Mouse (Mus musculus) regulatory T cell (primary cell): ENCODE measurements around the gene Cx3cr1.
"Not testable (repeated sequence)": the region's sequence is repeated elsewhere in the genome, so short reads cannot be mapped to it uniquely, and the experiment has no call there.

Source experiments
- in situ Hi-C: fragments of 300-600 bp; cut with MboI, MseI; formaldehyde crosslinking; loops from one replicate; pipeline ENCODE4 v1.15.1; 2025; ENCODE audit warnings: high pct_unique_total_duplicates

Gene Cx3cr1

GRCm38 (mm10) chr9:120029880-120030279 lies 39.8 kb downstream of the Cx3cr1 start:
- in situ Hi-C loops: loop anchor here (5.0 to 25.0 kb wide), 2 partner anchors 52 to 757 kb away; no protein-coding TSS in a partner anchor

DNA sequence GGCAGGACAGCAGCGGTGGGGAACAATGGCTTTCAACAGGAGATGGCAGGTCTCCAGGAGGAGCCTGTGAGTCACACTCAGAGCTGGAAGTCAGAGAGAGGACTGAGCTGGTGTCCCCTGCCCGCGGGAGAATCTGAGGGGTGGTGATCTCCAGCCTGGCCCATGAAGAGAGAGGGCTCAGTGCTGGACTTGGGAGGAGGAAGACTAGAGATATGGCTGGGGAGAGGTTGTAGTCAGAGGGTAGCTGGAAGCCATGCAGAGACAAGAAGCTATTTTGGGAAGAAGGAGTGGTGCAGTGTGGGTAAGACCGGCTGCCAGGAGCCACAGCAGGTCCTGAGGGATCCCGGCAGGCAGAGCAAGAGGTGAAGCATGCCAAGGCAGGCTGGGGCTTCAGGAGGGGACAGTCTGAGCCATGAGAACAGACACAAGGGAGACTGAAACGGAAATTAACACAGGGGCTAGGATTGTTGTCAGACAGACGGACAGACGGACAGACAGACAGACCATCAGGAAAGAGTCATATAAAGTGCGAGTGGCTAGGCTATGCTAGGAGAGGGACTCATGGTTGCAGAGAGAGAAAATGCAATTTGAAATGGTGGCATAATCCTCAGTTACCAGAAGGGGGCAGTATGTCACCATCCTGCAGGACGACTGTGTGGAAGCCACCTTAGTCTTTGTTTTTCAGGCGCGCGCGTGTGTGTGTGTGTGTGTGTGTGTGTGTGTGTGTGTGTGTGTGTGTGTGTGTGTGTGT lies 42.1 kb downstream of the Cx3cr1 start:
- in situ Hi-C loops: loop anchor here (5.0 to 25.0 kb wide), 2 partner anchors 55 to 760 kb away; no protein-coding TSS in a partner anchor

DNA sequence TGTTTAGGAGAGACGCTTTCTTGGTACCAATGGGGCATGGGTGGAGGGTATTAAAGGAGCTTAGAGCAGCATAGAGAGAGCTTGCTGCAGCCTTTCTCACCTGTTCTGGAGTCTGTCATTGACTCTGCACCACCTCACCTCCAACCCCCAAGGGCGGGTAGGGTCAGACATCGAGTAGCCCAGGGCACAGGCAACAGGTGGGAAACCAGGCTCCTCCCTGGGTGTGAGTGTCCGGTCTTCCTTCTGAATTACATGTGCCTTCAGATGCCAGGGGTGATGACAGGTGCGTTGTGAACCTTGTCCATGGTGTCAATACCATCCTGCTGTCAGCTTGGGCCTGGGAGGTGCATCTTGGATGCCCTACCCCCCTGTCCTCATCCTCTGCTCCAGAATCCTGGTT lies 45.1 kb downstream of the Cx3cr1 start:
- in situ Hi-C loops: loop anchor here (5.0 to 25.0 kb wide), 2 partner anchors 58 to 763 kb away; no protein-coding TSS in a partner anchor

- in situ Hi-C loops: no loop called here
These were observed 45.5 kb downstream of the Cx3cr1 start for GRCm38 (mm10) chr9:120024171-120024570.

DNA sequence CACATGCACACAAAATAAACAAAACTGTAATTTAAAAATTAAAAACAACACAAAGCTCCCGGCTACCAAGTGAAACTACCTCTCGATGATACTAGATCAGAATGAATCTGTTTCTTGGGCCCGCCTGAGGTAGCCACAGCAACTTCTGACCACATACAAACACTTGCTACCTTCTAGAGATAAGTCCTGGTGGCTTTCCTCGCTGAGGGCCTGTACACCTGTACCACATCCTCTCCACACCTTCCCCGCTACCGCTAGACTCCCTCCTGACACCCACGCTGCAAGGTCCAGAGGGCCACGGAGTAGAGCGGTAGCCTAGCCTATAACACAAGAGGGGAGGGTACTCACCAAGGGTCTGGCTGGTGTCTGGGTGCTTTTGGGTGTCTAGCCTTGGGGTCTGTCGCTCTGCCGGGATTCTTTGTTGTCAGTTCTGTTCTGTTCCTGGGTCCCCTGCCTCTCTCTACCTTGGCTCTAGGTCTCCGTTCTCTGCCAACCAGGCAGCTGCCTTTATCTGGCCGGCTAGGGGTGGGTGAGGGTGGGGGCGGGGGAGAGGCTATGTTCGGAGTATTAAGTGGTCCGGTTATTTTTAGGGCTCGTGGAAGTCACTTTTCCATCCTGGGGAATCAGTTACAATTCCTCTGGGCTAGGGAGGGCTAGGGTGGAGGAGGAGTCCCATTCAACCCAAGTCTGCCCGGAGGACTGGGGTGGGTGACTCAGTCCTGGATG lies 46.4 kb downstream of the Cx3cr1 start, which contains the start of gene Xirp1:
Xirp1 (minus strand) TSS at position 513 of the 726 bp plus-strand sequence.
- in situ Hi-C loops: no loop called here

DNA sequence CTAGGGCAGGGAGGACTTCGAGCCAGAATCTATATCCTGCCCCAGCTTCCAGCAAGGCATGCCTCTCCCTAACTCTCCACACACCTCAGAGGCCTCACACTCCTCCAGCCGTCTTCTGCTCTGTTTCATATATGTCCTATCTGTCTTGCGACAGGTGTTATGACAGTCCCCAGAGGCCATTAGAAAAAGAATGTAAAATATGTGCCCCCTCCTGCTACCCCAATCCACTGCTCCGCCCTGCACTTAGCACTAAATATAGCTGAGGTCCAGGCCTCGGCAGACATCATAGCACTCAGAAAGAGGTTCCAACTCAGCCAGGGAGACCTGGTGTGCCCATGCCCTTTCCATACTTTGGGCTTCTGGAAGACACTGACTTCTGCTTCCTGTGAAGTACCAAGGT lies 48.5 kb downstream of the Cx3cr1 start:
- in situ Hi-C loops: no loop called here

DNA sequence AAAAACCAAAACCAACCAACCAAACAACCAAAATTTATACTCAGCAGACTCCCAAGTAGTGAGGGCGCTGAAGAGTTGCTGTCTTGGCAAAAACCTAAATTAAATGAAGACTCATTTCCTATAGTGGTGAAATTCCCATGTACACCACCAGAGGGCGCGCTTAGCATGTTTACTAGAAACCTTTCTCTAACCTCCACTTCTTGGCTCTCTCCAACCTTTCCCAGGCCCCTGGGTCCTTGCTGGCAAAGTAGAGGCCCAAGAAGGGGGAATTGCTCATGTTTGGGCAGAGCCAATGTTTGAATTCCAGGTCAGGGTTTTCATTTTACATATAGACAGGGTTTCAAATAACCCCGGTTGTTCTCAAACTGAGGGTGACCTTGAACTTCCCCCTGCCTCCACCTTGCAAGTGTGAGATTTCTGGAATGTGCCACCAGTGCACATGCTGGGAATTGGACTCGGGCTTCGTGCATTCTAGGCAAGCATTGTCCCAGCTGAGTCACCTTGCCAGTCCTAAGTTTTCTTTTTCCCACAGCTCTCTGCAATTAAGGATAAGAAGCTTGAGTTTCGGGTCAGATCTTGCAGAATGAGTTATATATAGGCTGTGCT lies 49.3 kb downstream of the Cx3cr1 start:
- in situ Hi-C loops: no loop called here

DNA sequence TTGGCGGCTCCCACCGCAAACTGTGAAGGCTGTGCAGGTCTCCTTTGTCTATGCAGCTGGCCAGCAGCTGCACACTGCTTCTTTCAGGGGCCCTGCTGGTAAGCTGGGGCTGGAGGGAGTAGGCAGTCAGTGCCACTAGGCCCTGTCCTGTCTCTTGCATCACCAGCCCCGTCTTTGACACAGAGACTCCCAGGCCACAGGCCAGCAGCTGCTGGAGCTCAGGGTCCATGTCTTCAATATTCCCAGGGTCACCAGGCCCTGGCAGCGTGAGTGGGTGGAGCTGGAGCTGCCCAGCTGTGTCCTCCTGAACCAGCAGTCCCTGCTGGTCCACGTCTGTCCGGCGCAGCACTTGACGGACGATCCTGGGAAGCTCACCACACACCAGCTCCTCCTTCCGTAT lies 52.7 kb downstream of the Cx3cr1 start:
- in situ Hi-C loops: no loop called here

- in situ Hi-C loops: no loop called here
These were observed 54.9 kb downstream of the Cx3cr1 start for GRCm38 (mm10) chr9:120014828-120015227.

- in situ Hi-C loops: no loop called here
These were observed 56.3 kb downstream of the Cx3cr1 start for GRCm38 (mm10) chr9:120013251-120013820.

- in situ Hi-C loops: no loop called here
These were observed 56.9 kb downstream of the Cx3cr1 start for GRCm38 (mm10) chr9:120012781-120013180.

- in situ Hi-C loops: not testable (repeated sequence)
These were observed 57.5 kb downstream of the Cx3cr1 start for GRCm38 (mm10) chr9:120012161-120012560.

- in situ Hi-C loops: no loop called here
These were observed 58.1 kb downstream of the Cx3cr1 start for GRCm38 (mm10) chr9:120011533-120011932.

DNA sequence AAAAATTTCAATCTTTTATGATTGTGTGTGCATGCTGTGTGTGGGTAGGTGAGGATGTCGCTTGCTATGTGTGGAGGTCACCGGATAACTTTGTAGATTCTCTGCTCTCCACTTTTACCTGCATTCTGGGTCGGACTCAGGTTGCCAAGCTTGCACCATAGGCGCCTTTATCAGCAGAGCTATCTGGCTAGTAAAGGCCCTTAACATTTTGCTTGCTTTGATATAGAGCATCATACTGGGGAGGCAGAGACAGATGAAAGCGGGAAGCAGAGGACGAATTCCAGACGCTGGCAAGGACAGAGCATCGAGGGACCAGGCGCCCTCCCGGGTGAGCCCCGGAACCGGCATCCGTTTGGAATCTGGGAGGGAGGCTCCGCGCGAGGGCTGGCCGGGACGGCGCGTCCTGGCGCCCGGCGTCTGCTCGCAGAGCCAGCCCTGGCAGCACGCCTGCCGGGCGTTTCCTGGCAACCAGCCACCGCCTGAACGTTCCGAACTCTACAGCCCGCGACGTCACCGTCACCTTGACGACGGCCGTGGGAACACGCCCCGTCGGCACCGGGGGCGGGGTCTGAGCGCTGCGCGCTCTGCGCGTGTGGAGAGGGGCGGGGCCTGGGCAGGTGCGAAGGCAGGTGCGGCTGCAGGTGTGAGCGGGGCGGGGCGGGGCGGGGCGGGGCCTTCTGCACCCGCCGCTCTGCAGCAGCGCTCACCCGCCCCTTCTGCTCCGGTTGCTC lies 58.7 kb downstream of the Cx3cr1 start:
- in situ Hi-C loops: no loop called here

- in situ Hi-C loops: no loop called here
These were observed 59.8 kb downstream of the Cx3cr1 start for GRCm38 (mm10) chr9:120009871-120010270.

- in situ Hi-C loops: no loop called here
These were observed 60.3 kb downstream of the Cx3cr1 start for GRCm38 (mm10) chr9:120009226-120009841.

DNA sequence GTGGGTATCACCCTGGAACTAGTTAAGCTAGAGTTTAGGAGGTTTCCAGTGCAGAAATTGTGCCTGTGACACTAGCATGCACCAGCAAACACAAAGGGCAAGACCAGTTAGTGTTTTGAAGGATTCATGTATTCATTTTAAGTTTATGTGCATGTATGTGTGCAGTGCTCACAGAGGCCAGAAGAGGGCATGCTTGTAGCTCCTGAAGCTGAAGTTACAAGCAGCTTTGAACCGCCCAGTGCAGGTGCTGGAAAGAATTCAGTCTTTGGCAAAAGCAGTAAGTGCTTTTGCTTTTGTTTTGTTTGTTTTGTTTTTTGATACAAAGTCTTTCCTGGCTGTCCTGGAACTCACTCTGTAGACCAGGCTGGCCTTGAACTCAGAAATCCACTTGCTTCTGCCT lies 61.8 kb downstream of the Cx3cr1 start:
- in situ Hi-C loops: no loop called here

GRCm38 (mm10) chr9:120005936-120006335 lies 63.7 kb downstream of the Cx3cr1 start:
- in situ Hi-C loops: no loop called here

- in situ Hi-C loops: no loop called here
These were observed 66.8 kb downstream of the Cx3cr1 start for GRCm38 (mm10) chr9:120002893-120003292.

DNA sequence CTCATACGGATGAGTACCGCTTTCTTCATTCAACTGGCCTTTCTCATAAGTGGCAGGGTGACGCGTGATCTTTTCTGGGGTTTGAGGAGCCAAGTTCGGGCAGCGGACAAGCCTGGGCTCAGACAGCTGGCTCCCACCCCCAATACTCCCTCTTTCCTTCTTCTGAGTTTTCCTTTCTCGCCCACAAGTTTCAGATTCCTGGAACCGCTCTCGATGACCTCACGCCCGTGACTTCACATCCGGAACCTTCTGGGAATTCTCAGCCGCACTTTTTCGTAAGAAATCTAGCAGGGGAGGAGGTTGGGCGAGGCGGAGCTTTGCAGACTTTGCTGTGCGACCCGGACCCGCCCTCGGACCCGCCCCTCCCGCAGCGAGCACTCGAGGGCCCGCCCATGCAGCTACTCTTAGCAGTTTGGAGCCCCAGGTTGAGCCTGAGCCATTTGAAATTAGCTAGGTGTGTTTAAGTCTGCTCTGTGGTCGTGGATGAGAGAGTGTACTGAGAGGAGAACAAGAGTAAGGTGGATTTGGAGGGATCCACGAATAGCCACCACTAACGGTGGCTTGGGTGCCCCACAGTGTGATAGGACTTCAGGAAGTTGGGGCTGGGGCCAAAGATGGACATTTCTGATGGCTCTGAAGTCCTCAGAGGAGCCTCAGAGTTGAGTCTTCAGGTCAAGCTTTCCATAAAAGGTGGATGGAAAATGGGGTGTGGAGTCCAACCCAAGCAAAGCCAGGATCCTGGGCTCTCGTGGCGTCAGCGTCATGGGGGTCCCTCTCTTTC lies 67.5 kb downstream of the Cx3cr1 start:
- in situ Hi-C loops: no loop called here
